Mouse (Mus musculus): ENCODE measurements around the gene Homer1. TPM values are rescaled to one million over a fixed set of nuclear protein-coding genes. Genes with fewer than 3 reads are reported as not detected.

Homer1 gene
- polyA plus RNA-seq, 1 experiment from 2014 or later: 18.8 TPM

GRCm38 (mm10) chr13:93338394-93338793 lies 39.0 kb downstream of the Homer1 start:
- peaks cover 5% of the 10 kb centered on the region for H3K36me3 ChIP-seq (ENCODE audit: control insufficient read depth, insufficient read depth, low read length)
- H3K4me1 ChIP-seq (ENCODE audit: control insufficient read depth in 2 of 2, insufficient read depth in 2 of 2, low read length in 2 of 2): peaks cover 2 to 20% of the 10 kb centered on the region in 2 experiments; a peak in 3 of 4 replicates
- H3K9ac ChIP-seq (ENCODE audit: low read length): no peak overlapping the region
- peak overlapping the region; percentile 5; the same call in 1 of the 2 replicates for H3K4me2 ChIP-seq (ENCODE audit: low read length)
- no peak overlapping the region for H3K4me3 ChIP-seq (ENCODE audit: control insufficient read depth in 1 of 2, insufficient read depth in 1 of 2, low read depth in 1 of 2, low read length in 2 of 2)
- no peaks in the 10 kb centered on the region for H3K27me3 ChIP-seq (ENCODE audit: control insufficient read depth, insufficient read depth, low read length)
- 7% methylated on average over 5 of the region's 5 CpGs for WGBS
- H3K27ac ChIP-seq (replicated peaks in 1 of 2; ENCODE audit: control insufficient read depth in 1 of 2, insufficient read depth in 1 of 2, low read depth in 2 of 2, low read length in 2 of 2): peak overlapping the region; percentile 41 to 46; a peak in 3 of 4 replicates
- H3K9me3 ChIP-seq (ENCODE audit: control insufficient read depth, low read length): no peaks in the 10 kb centered on the region
- no peak; the same call in 1 of the 2 replicates for ATAC-seq (ENCODE audit: insufficient number of reproducible peaks, insufficient read depth, low FRiP score, low read depth)

- peaks cover 10% of the 10 kb centered on the region for H3K36me3 ChIP-seq (ENCODE audit: control insufficient read depth, insufficient read depth, low read length)
- peaks cover 2 to 20% of the 10 kb centered on the region in 2 experiments; a peak in 3 of 4 replicates for H3K4me1 ChIP-seq (ENCODE audit: control insufficient read depth in 2 of 2, insufficient read depth in 2 of 2, low read length in 2 of 2)
- no peak for ATAC-seq (ENCODE audit: insufficient number of reproducible peaks, insufficient read depth, low FRiP score, low read depth)
- WGBS: 75% methylated on average over 3 of the region's 3 CpGs
- H3K4me2 ChIP-seq (ENCODE audit: low read length): no peak overlapping the region
- H3K9ac ChIP-seq (ENCODE audit: low read length): no peak overlapping the region
- no peaks in the 10 kb centered on the region for H3K27me3 ChIP-seq (ENCODE audit: control insufficient read depth, insufficient read depth, low read length)
- H3K9me3 ChIP-seq (ENCODE audit: control insufficient read depth, low read length): no peaks in the 10 kb centered on the region
- no peak overlapping the region for H3K27ac ChIP-seq (replicated peaks in 1 of 2; ENCODE audit: control insufficient read depth in 1 of 2, insufficient read depth in 1 of 2, low read depth in 2 of 2, low read length in 2 of 2)
- no peak overlapping the region for H3K4me3 ChIP-seq (ENCODE audit: control insufficient read depth in 1 of 2, insufficient read depth in 1 of 2, low read depth in 1 of 2, low read length in 2 of 2)
Measured at GRCm38 (mm10) chr13:93340555-93341278, 41.3 kb downstream of the Homer1 start.

DNA sequence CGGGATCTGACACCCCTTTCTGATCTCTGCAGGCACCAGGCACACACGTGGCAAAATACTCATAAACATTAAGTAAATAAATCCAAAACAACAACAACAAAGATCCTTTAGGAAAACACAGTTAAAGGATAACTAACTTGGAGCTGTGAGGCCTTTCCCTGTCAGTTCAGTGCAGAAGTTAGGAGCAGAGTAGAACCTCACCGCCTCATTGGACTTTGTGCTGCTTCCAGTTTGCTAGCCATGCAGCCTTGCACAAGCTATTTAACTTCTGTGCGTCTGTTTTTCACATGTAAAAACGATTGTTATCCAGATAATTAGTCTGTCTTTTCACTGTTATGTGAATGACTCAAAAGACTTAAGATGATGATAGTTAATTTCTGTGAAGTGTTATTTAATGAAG lies 43.2 kb downstream of the Homer1 start:
- WGBS: 82% methylated on average over 5 of the region's 5 CpGs
- no peaks in the 10 kb centered on the region for H3K27me3 ChIP-seq (ENCODE audit: control insufficient read depth, insufficient read depth, low read length)
- no peak for ATAC-seq (ENCODE audit: insufficient number of reproducible peaks, insufficient read depth, low FRiP score, low read depth)
- peaks cover 16% of the 10 kb centered on the region for H3K36me3 ChIP-seq (ENCODE audit: control insufficient read depth, insufficient read depth, low read length)
- H3K9me3 ChIP-seq (ENCODE audit: control insufficient read depth, low read length): no peaks in the 10 kb centered on the region
- H3K4me2 ChIP-seq (ENCODE audit: low read length): no peak overlapping the region
- no peak overlapping the region for H3K4me3 ChIP-seq (ENCODE audit: control insufficient read depth in 1 of 2, insufficient read depth in 1 of 2, low read depth in 1 of 2, low read length in 2 of 2)
- no peak overlapping the region for H3K27ac ChIP-seq (replicated peaks in 1 of 2; ENCODE audit: control insufficient read depth in 1 of 2, insufficient read depth in 1 of 2, low read depth in 2 of 2, low read length in 2 of 2)
- H3K9ac ChIP-seq (ENCODE audit: low read length): no peak overlapping the region
- peaks cover 2 to 20% of the 10 kb centered on the region in 2 experiments; a peak in 3 of 4 replicates for H3K4me1 ChIP-seq (ENCODE audit: control insufficient read depth in 2 of 2, insufficient read depth in 2 of 2, low read length in 2 of 2)

GRCm38 (mm10) chr13:93344395-93344794 lies 45.0 kb downstream of the Homer1 start:
- H3K4me1 ChIP-seq (ENCODE audit: control insufficient read depth in 2 of 2, insufficient read depth in 2 of 2, low read length in 2 of 2): peaks cover 2 to 6% of the 10 kb centered on the region in 2 experiments; a peak in 3 of 4 replicates
- H3K27ac ChIP-seq (replicated peaks in 1 of 2; ENCODE audit: control insufficient read depth in 1 of 2, insufficient read depth in 1 of 2, low read depth in 2 of 2, low read length in 2 of 2): no peak overlapping the region
- ATAC-seq (ENCODE audit: insufficient number of reproducible peaks, insufficient read depth, low FRiP score, low read depth): no peak
- H3K27me3 ChIP-seq (ENCODE audit: control insufficient read depth, insufficient read depth, low read length): no peaks in the 10 kb centered on the region
- H3K36me3 ChIP-seq (ENCODE audit: control insufficient read depth, insufficient read depth, low read length): peaks cover 21% of the 10 kb centered on the region
- no peaks in the 10 kb centered on the region for H3K9me3 ChIP-seq (ENCODE audit: control insufficient read depth, low read length)
- WGBS: 93% methylated on average over 1 of the region's 1 CpGs
- H3K9ac ChIP-seq (ENCODE audit: low read length): no peak overlapping the region
- no peak overlapping the region for H3K4me2 ChIP-seq (ENCODE audit: low read length)
- no peak overlapping the region for H3K4me3 ChIP-seq (ENCODE audit: control insufficient read depth in 1 of 2, insufficient read depth in 1 of 2, low read depth in 1 of 2, low read length in 2 of 2)

- Histone ChIP-seq H3K4me1 (ENCODE audit: control insufficient read depth in 2 of 2, insufficient read depth in 2 of 2, low read length in 2 of 2) (peaks cover 2% of the 10 kb centered on the region in 2 experiments; a peak in 1 of 4 replicates), H3K4me3 (ENCODE audit: control insufficient read depth in 1 of 2, insufficient read depth in 1 of 2, low read depth in 1 of 2, low read length in 2 of 2) (no peak overlapping the region), H3K9me3 (ENCODE audit: control insufficient read depth, low read length) (no peaks in the 10 kb centered on the region), H3K27ac (replicated peaks in 1 of 2; ENCODE audit: control insufficient read depth in 1 of 2, insufficient read depth in 1 of 2, low read depth in 2 of 2, low read length in 2 of 2) (no peak overlapping the region), H3K9ac (ENCODE audit: low read length) (no peak overlapping the region), H3K36me3 (ENCODE audit: control insufficient read depth, insufficient read depth, low read length) (peaks cover 31% of the 10 kb centered on the region), H3K27me3 (ENCODE audit: control insufficient read depth, insufficient read depth, low read length) (no peaks in the 10 kb centered on the region), H3K4me2 (ENCODE audit: low read length) (no peak overlapping the region)
- 73% methylated on average over 3 of the region's 3 CpGs for WGBS
- ATAC-seq (ENCODE audit: insufficient number of reproducible peaks, insufficient read depth, low FRiP score, low read depth): no peak
Measured at GRCm38 (mm10) chr13:93345854-93346253, 46.4 kb downstream of the Homer1 start.

- H3K4me1 ChIP-seq (ENCODE audit: control insufficient read depth in 2 of 2, insufficient read depth in 2 of 2, low read length in 2 of 2): no peaks in the 10 kb centered on the region
- no peak overlapping the region for H3K27ac ChIP-seq (replicated peaks in 1 of 2; ENCODE audit: control insufficient read depth in 1 of 2, insufficient read depth in 1 of 2, low read depth in 2 of 2, low read length in 2 of 2)
- no peak for ATAC-seq (ENCODE audit: insufficient number of reproducible peaks, insufficient read depth, low FRiP score, low read depth)
- H3K4me3 ChIP-seq (ENCODE audit: control insufficient read depth in 1 of 2, insufficient read depth in 1 of 2, low read depth in 1 of 2, low read length in 2 of 2): no peak overlapping the region
- H3K36me3 ChIP-seq (ENCODE audit: control insufficient read depth, insufficient read depth, low read length): peaks cover 31% of the 10 kb centered on the region
- H3K4me2 ChIP-seq (ENCODE audit: low read length): no peak overlapping the region
- no peaks in the 10 kb centered on the region for H3K27me3 ChIP-seq (ENCODE audit: control insufficient read depth, insufficient read depth, low read length)
- WGBS: 67% methylated on average over 2 of the region's 2 CpGs
- no peaks in the 10 kb centered on the region for H3K9me3 ChIP-seq (ENCODE audit: control insufficient read depth, low read length)
- H3K9ac ChIP-seq (ENCODE audit: low read length): no peak overlapping the region
Measured at GRCm38 (mm10) chr13:93352030-93352429, 52.6 kb downstream of the Homer1 start.

DNA sequence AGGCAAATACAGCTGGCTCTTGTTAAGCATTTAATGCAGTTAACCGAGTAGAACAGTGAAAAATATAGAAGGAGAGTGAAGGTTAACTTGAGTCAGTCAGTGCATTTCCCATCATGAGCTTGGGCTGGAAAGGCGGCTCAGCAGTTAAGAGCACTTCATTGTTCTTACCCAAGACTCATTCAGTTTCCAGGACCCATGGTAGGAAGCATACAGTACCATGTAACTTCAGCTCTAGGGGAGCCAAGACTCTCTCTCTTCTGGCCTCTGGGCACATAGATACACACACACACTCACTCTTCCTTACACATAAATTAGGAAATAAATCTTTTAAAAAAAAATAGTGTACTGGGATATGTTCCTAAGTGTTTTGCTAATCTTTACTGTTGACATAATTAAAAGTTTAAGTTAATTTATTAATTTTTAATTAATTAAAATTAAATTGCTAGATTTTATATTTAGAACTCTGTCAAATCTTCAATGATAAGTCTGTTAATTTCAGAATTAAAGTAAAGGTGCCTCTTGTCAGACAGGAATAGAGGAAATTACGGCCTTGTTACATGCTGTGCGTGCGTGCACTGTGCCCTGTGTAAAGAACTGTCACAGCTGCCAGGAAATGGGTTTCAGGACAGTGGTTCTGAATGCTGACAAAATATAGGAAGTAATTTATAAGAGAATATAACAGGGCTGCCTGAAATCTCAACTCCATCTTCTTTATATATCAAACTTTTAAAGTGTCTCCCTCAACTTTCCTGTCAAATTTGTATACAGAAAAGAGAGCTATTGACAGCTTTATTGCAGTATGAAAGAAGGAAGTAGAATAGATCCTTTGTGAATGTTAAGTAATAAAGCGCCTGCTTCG lies 55.2 kb downstream of the Homer1 start:
- no peak for ATAC-seq (ENCODE audit: insufficient number of reproducible peaks, insufficient read depth, low FRiP score, low read depth)
- Histone ChIP-seq H3K27me3 (ENCODE audit: control insufficient read depth, insufficient read depth, low read length) (no peaks in the 10 kb centered on the region), H3K36me3 (ENCODE audit: control insufficient read depth, insufficient read depth, low read length) (peaks cover 20% of the 10 kb centered on the region), H3K9ac (ENCODE audit: low read length) (no peak overlapping the region), H3K9me3 (ENCODE audit: control insufficient read depth, low read length) (no peaks in the 10 kb centered on the region), H3K4me1 (ENCODE audit: control insufficient read depth in 2 of 2, insufficient read depth in 2 of 2, low read length in 2 of 2) (no peaks in the 10 kb centered on the region), H3K4me3 (ENCODE audit: control insufficient read depth in 1 of 2, insufficient read depth in 1 of 2, low read depth in 1 of 2, low read length in 2 of 2) (no peak overlapping the region), H3K4me2 (ENCODE audit: low read length) (no peak overlapping the region), H3K27ac (replicated peaks in 1 of 2; ENCODE audit: control insufficient read depth in 1 of 2, insufficient read depth in 1 of 2, low read depth in 2 of 2, low read length in 2 of 2) (no peak overlapping the region)
- WGBS: 87% methylated on average over 7 of the region's 7 CpGs

Data from heart, embryonic 14.5 days (tissue).